Mouse (Mus musculus): ENCODE results near the gene Fam166b. TPM values are rescaled to one million over a fixed set of nuclear protein-coding genes. Genes with fewer than 3 reads are reported as not detected.

The Fam166b gene
- polyA plus RNA-seq, 1 experiment from 2014 or later: 0.46 TPM

DNA sequence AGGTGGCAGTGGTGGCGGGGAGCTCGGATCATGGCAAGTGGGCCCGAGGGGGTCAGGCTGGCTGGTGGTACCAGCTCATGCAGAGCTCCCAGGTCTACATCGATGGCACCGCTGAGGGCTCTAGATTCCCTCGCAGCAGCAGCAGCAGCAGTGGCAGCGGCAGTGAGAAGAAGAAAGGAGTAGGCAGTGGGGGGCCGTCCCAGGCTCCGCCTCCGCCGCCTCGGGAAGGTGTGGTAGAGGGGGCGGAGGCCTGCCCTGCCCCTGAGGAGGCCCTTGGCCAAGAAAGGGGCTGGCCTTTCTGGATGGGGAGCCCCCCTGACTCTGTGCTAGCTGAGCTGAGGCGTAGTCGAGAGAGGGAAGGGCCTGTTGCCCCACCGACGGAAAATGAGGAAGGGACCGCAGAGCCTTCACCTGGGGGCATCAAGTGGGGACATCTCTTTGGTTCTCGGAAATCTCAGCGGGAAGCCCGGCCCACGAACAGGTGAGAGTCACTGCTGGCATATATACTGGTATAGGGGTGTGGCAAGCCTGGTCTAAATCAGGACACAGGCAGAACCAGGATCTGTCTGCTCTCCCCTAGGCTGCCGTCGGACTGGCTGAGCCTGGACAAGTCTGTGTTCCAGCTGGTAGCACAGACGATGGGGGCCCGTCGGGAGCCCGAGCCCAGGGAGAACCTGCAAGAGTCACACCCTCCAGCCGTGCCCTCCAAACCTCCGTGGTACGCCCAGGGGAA is 3.1 kb downstream of the Fam166b start:
- DNase-seq (no peak), ATAC-seq (ENCODE audit: low FRiP score, low TSS enrichment) (no peak)
- Histone ChIP-seq H3K36me3 (ENCODE audit: control insufficient read depth, insufficient read depth, low read length) (peaks cover 70% of the 10 kb centered on the region), H3K9me3 (ENCODE audit: control insufficient read depth, low read length) (no peaks in the 10 kb centered on the region), H3K4me3 (replicated peaks; ENCODE audit: low read depth, low read length) (no peak overlapping the region), H3K27ac (replicated peaks; ENCODE audit: low read depth, low read length) (no peak overlapping the region), H3K4me1 (ENCODE audit: control insufficient read depth, insufficient read depth, low read length) (0 out of 2 replicates have a peak, but pooled peaks cover 8% of the 10 kb centered on the region), H3K27me3 (ENCODE audit: control insufficient read depth, insufficient read depth, low read length) (peaks cover 36% of the 10 kb centered on the region; the same call in 1 of the 2 replicates), H3K9ac (replicated peaks; ENCODE audit: low read length) (no peak overlapping the region), H3K4me2 (ENCODE audit: low read length) (no peak overlapping the region)
- WGBS: 21% methylated on average over 31 of the region's 31 CpGs

DNA sequence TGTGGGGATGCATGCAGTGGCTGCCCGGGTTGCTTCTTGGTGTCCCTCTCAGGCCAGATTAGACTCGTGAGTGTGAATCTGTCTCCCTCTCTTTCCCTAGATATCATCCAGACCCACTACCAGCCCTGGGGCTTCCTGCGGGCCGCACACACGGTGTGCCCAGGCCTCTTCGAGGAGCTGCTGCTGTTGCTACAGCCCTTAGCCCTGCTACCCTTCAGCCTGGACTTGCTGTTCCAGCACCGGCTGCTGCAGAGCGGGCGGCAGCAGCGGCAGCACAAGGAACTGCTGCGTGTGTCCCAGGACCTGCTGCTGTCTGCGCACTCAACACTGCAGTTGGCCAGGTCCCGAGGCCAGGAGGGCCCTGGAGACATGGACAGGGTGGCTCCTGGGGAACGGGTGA is 3.7 kb downstream of the Fam166b start:
- no peak overlapping the region for H3K9ac ChIP-seq (replicated peaks; ENCODE audit: low read length)
- H3K27me3 ChIP-seq (ENCODE audit: control insufficient read depth, insufficient read depth, low read length): peaks cover 36% of the 10 kb centered on the region; the same call in 1 of the 2 replicates
- no peak for ATAC-seq (ENCODE audit: low FRiP score, low TSS enrichment)

DNA sequence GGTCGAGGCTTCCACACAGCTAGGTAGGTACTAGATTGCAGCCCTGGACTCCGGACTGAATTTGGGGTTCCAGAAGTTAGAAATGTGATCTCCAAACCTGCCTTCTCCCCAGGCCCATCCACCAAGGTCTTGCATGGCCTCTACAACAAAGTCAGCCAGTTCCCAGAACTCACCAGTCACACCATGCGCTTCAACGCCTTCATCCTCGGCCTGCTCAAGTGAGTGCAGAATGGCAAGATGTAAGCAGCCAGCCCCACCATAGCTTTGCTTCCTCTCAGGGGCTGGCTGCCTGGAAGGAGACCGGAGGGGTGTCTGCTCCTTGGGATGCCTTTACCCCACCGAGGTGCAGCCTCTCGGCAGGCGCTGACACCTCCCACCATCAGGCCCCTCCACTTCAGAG is 4.9 kb downstream of the Fam166b start:
- Histone ChIP-seq H3K9me3 (ENCODE audit: control insufficient read depth, low read length) (no peaks in the 10 kb centered on the region), H3K27me3 (ENCODE audit: control insufficient read depth, insufficient read depth, low read length) (peaks cover 36% of the 10 kb centered on the region; the same call in 1 of the 2 replicates), H3K27ac (replicated peaks; ENCODE audit: low read depth, low read length) (no peak overlapping the region), H3K4me3 (replicated peaks; ENCODE audit: low read depth, low read length) (no peak overlapping the region), H3K9ac (replicated peaks; ENCODE audit: low read length) (no peak overlapping the region), H3K4me2 (ENCODE audit: low read length) (no peak overlapping the region), H3K36me3 (ENCODE audit: control insufficient read depth, insufficient read depth, low read length) (peaks cover 77% of the 10 kb centered on the region), H3K4me1 (ENCODE audit: control insufficient read depth, insufficient read depth, low read length) (0 out of 2 replicates have a peak, but pooled peaks cover 8% of the 10 kb centered on the region)
- DNase-seq: no peak
- WGBS: 88% methylated on average over 9 of the region's 9 CpGs
- ATAC-seq (ENCODE audit: low FRiP score, low TSS enrichment): no peak

More for the DNA sequence above, 3.7 kb downstream of the Fam166b start:
- no peak for DNase-seq
- Histone ChIP-seq H3K36me3 (ENCODE audit: control insufficient read depth, insufficient read depth, low read length) (peaks cover 70% of the 10 kb centered on the region), H3K4me1 (ENCODE audit: control insufficient read depth, insufficient read depth, low read length) (0 out of 2 replicates have a peak, but pooled peaks cover 8% of the 10 kb centered on the region), H3K27ac (replicated peaks; ENCODE audit: low read depth, low read length) (no peak overlapping the region), H3K4me3 (replicated peaks; ENCODE audit: low read depth, low read length) (no peak overlapping the region), H3K4me2 (ENCODE audit: low read length) (no peak overlapping the region), H3K9me3 (ENCODE audit: control insufficient read depth, low read length) (no peaks in the 10 kb centered on the region)
- 23% methylated on average over 14 of the region's 14 CpGs for WGBS

DNA sequence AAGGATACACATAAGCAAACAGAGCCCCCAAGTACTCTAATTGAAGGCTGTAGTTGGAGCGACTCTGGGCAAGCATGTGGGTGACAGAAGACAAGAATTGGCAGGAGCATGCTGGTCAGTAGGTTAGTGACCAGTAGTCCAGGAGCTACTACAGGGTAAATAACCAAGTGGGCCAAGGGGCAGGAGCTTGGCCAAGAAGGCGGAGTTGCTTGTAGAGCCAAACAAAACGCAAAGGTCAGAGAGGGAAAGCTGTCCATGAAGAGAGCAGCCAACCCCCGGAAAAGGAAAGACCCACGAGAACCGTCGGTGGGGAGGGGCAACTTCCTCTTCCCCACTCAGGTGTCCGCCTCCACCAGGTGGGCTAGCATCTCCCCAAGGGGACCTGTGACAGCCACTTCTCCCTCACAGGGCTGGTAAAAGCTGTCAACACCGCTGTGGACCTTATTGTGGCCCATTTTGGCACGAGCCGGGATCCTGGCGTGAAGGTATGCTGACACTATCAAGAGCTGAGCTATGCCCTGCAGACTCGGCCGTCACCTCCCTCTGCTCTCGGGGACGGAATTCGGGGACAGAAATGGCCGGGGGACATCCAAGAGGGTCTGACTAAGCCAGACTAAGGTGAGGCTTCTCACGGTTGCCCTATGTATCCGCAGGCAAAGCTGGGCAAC is 5.5 kb downstream of the Fam166b start:
- no peaks in the 10 kb centered on the region for H3K9me3 ChIP-seq (ENCODE audit: control insufficient read depth, low read length)
- no peak overlapping the region for H3K9ac ChIP-seq (replicated peaks; ENCODE audit: low read length)
- H3K36me3 ChIP-seq (ENCODE audit: control insufficient read depth, insufficient read depth, low read length): peaks cover 83% of the 10 kb centered on the region
- H3K27me3 ChIP-seq (ENCODE audit: control insufficient read depth, insufficient read depth, low read length): peaks cover 36% of the 10 kb centered on the region; the same call in 1 of the 2 replicates
- no peak overlapping the region for H3K27ac ChIP-seq (replicated peaks; ENCODE audit: low read depth, low read length)
- no peak overlapping the region for H3K4me2 ChIP-seq (ENCODE audit: low read length)
- DNase-seq (no peak), ATAC-seq (ENCODE audit: low FRiP score, low TSS enrichment) (no peak)
- 0 out of 2 replicates have a peak, but pooled peaks cover 6% of the 10 kb centered on the region for H3K4me1 ChIP-seq (ENCODE audit: control insufficient read depth, insufficient read depth, low read length)
- no peak overlapping the region for H3K4me3 ChIP-seq (replicated peaks; ENCODE audit: low read depth, low read length)
- WGBS: 91% methylated on average over 20 of the region's 20 CpGs

DNA sequence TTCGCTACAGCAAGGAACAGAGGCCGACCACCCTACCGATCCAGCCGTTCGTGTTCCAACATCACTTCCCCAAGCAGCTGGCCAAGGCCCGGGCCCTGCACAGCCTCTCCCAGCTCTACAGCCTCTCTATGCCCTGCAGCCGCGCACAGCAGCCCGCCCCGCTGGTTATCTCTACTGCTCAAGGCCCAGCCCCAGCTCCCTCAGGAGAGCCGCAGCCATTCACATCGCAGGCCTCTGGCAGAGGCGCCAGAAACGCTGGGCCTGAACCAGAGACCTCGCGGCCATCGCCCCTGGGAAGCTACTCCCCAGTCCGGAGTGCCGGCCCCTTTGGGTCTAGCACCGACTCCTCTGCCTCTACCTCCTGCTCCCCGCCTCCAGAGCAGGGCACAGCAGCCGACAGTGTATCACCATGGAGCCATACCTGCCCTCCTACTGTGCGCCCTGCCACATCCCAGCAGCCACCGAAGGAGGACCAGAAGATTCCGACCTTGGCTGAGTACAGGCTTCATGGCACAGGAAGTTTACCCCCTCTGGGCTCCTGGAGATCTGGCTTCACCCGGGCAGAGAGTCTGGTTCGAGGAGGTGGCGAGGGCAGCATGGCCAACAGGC is 7.2 kb downstream of the Fam166b start:
- Histone ChIP-seq H3K27me3 (ENCODE audit: control insufficient read depth, insufficient read depth, low read length) (peaks cover 33% of the 10 kb centered on the region; the same call in 1 of the 2 replicates), H3K9ac (replicated peaks; ENCODE audit: low read length) (no peak overlapping the region), H3K4me3 (replicated peaks; ENCODE audit: low read depth, low read length) (no peak overlapping the region), H3K27ac (replicated peaks; ENCODE audit: low read depth, low read length) (no peak overlapping the region), H3K4me2 (ENCODE audit: low read length) (no peak overlapping the region), H3K36me3 (ENCODE audit: control insufficient read depth, insufficient read depth, low read length) (peaks cover 87% of the 10 kb centered on the region), H3K4me1 (ENCODE audit: control insufficient read depth, insufficient read depth, low read length) (no peaks in the 10 kb centered on the region), H3K9me3 (ENCODE audit: control insufficient read depth, low read length) (no peaks in the 10 kb centered on the region)
- 77% methylated on average over 28 of the region's 28 CpGs for WGBS
- DNase-seq (no peak), ATAC-seq (ENCODE audit: low FRiP score, low TSS enrichment) (no peak)

DNA sequence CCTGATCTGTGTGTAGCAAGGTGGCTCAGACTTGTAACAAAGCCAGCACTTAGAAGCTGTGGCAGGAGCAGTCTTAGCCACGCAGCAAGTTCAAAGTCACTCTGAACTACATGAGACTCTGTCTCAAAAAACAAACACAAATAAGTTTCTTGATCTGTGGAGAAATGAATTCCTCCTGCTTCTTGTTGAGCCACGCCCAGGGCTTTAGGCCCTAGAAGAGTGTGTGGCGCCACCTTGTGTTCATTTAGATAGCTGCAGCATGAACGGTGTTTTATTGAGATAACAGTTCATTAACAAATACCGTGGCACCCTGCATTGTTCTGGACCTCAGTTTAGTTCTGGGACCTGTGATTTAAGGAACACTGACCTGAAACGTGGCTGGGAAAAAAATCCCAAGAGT is 8.6 kb downstream of the Fam166b start:
- Histone ChIP-seq H3K4me1 (ENCODE audit: control insufficient read depth, insufficient read depth, low read length) (no peaks in the 10 kb centered on the region), H3K4me3 (replicated peaks; ENCODE audit: low read depth, low read length) (no peak overlapping the region), H3K9ac (replicated peaks; ENCODE audit: low read length) (no peak overlapping the region), H3K27ac (replicated peaks; ENCODE audit: low read depth, low read length) (no peak overlapping the region), H3K36me3 (ENCODE audit: control insufficient read depth, insufficient read depth, low read length) (peaks cover 87% of the 10 kb centered on the region), H3K4me2 (ENCODE audit: low read length) (no peak overlapping the region), H3K9me3 (ENCODE audit: control insufficient read depth, low read length) (no peaks in the 10 kb centered on the region), H3K27me3 (ENCODE audit: control insufficient read depth, insufficient read depth, low read length) (peaks cover 23% of the 10 kb centered on the region; the same call in 1 of the 2 replicates)
- peak; percentile 93 for DNase-seq
- no peak for ATAC-seq (ENCODE audit: low FRiP score, low TSS enrichment)
- 7% methylated on average over 6 of the region's 6 CpGs for whole genome bisulfite sequencing

DNA sequence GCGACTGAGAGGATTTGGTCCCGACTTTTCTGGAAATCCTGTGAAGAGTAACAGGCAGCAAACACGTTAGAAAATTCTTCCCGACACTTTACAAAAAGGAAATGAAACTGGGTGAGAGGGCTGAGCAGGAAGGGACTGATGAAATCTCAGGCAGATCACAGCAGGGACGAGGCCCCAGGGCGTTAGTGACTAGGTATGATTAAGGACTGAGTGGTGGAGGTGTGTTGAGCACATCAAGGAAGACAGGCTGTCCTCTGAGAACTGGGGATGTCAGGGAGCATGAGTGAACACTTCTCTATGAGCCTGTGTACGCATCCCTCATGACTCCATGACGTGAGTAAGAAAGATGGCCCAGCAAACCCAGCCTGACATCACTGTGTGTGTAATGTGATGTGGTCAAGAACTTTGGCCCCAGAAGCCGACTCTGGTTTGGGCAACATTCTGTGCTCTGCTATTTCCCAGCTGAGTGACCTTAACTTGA is 9.1 kb downstream of the Fam166b start:
- DNase-seq: no peak
- Histone ChIP-seq H3K36me3 (ENCODE audit: control insufficient read depth, insufficient read depth, low read length) (peaks cover 87% of the 10 kb centered on the region), H3K27me3 (ENCODE audit: control insufficient read depth, insufficient read depth, low read length) (peaks cover 18% of the 10 kb centered on the region; the same call in 1 of the 2 replicates), H3K4me2 (ENCODE audit: low read length) (no peak overlapping the region), H3K27ac (replicated peaks; ENCODE audit: low read depth, low read length) (no peak overlapping the region), H3K9me3 (ENCODE audit: control insufficient read depth, low read length) (no peaks in the 10 kb centered on the region), H3K9ac (replicated peaks; ENCODE audit: low read length) (no peak overlapping the region), H3K4me3 (replicated peaks; ENCODE audit: low read depth, low read length) (no peak overlapping the region), H3K4me1 (ENCODE audit: control insufficient read depth, insufficient read depth, low read length) (no peaks in the 10 kb centered on the region)
- 78% methylated on average over 9 of the region's 9 CpGs for WGBS
- no peak for ATAC-seq (ENCODE audit: low FRiP score, low TSS enrichment)

DNA sequence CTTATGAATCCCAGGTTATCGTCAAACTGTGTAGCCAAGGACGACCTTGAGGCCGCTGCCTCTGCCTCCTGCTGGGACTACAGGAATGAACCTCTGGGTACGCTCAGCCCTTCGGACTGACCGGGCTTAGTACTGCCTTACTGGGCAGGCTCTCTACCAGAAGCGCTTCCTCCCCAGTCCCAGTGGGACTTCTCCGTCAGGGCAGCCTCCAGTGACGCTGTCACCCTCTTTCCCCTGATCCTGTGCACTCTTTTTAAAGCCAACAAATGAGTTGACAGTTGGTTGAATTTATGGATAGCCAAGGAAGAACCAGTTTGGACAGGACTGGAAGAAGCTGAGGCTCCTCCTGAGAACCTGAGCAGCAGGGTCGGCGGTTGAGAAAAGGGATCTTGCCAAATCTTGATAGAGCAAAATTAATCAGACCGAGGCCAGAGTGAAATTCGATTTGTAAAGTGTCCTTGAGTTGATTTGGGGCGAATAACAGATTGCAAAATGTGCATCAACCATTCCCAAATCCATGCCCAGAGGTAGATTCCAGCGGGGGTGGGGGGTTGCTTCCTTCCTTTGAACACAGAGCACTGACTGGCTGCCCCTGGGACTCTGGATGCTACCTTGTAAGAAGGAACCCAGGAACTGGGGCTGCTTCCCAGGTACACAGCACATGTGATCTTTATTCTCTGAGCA is 9.8 kb downstream of the Fam166b start:
- H3K4me1 ChIP-seq (ENCODE audit: control insufficient read depth, insufficient read depth, low read length): no peaks in the 10 kb centered on the region
- no peak overlapping the region for H3K4me2 ChIP-seq (ENCODE audit: low read length)
- no peak overlapping the region for H3K4me3 ChIP-seq (replicated peaks; ENCODE audit: low read depth, low read length)
- DNase-seq (no peak), ATAC-seq (ENCODE audit: low FRiP score, low TSS enrichment) (no peak)
- H3K9ac ChIP-seq (replicated peaks; ENCODE audit: low read length): no peak overlapping the region
- H3K36me3 ChIP-seq (ENCODE audit: control insufficient read depth, insufficient read depth, low read length): peaks cover 84% of the 10 kb centered on the region
- no peak overlapping the region for H3K27ac ChIP-seq (replicated peaks; ENCODE audit: low read depth, low read length)
- WGBS: 56% methylated on average over 15 of the region's 15 CpGs
- peaks cover 12% of the 10 kb centered on the region; the same call in 1 of the 2 replicates for H3K27me3 ChIP-seq (ENCODE audit: control insufficient read depth, insufficient read depth, low read length)
- no peaks in the 10 kb centered on the region for H3K9me3 ChIP-seq (ENCODE audit: control insufficient read depth, low read length)

Measured in midbrain, embryonic 14.5 days (tissue).